In genomic region chr1:21499815-21500534, GRCm38 (mm10) we compare ENCODE assay signal across 16 mouse cellular contexts.
DNase-seq lines count a peak whose midpoint lies in the region; ATAC-seq and TF ChIP-seq lines count a peak whose summit lies in the region.
"Had no signal": no experiment of that assay in that cellular context is flagged by ENCODE, and none has a peak within 500 bp of the region (broad histone marks: within the 10 kb centered on the region; RNA-seq: fewer than 3 reads in every experiment).

No protein-coding gene starts in this region.

- H3K9ac ChIP-seq in intestine, postnatal 0 days (ENCODE audit: low read depth, low read length), result no peak overlapping the region
- no peak overlapping the region for H3K9ac ChIP-seq in intestine, embryonic 16.5 days (ENCODE audit: low read depth, low read length)
- no peak overlapping the region for H3K9ac ChIP-seq in liver, embryonic 12.5 days
- H3K9ac ChIP-seq: embryonic facial prominence, embryonic 15.5 days; liver, embryonic 14.5 days had no signal

- H3K27ac ChIP-seq in intestine, postnatal 0 days (ENCODE audit: low read depth, low read length), result no peak overlapping the region
- H3K27ac ChIP-seq in intestine, embryonic 16.5 days (ENCODE audit: low read length), result no peak overlapping the region
- H3K27ac ChIP-seq in liver, embryonic 12.5 days, result no peak overlapping the region
- H3K27ac ChIP-seq: embryonic facial prominence, embryonic 15.5 days; liver, embryonic 14.5 days; midbrain, embryonic 10.5 days had no signal

- peak; percentile 8 for DNase-seq in right cerebral cortex, adult 18-20 months
- DNase-seq in right cerebral cortex, postnatal 4 days, result no peak
- DNase-seq in fibroblast of lung, adult 2 months (ENCODE audit: low read depth), result peak; percentile 43
- no peak for DNase-seq in adrenal gland, adult 2 months
- DNase-seq: cerebellum, adult 11 months; gastrocnemius, postnatal 25 days; kidney, postnatal 14 days; lung, postnatal 36 days; right cerebral cortex, postnatal 25 days had no signal

- H3K9me3 ChIP-seq in intestine, postnatal 0 days (ENCODE audit: control insufficient read depth), result no peaks in the 10 kb centered on the region
- no peaks in the 10 kb centered on the region for H3K9me3 ChIP-seq in intestine, embryonic 16.5 days (ENCODE audit: control insufficient read depth, low read length)
- H3K9me3 ChIP-seq in liver, embryonic 12.5 days (replicated peaks), result no peaks in the 10 kb centered on the region
- H3K9me3 ChIP-seq: embryonic facial prominence, embryonic 15.5 days; midbrain, embryonic 10.5 days had no signal

- no peaks in the 10 kb centered on the region for H3K27me3 ChIP-seq in intestine, postnatal 0 days (replicated peaks; ENCODE audit: control insufficient read depth, insufficient read depth, low read length)
- no peaks in the 10 kb centered on the region for H3K27me3 ChIP-seq in intestine, embryonic 16.5 days (replicated peaks; ENCODE audit: control insufficient read depth, insufficient read depth, low read length)
- no peaks in the 10 kb centered on the region for H3K27me3 ChIP-seq in liver, embryonic 12.5 days (replicated peaks)
- H3K27me3 ChIP-seq: CH12.LX; embryonic facial prominence, embryonic 15.5 days had no signal

- no peaks in the 10 kb centered on the region for H3K36me3 ChIP-seq in intestine, postnatal 0 days (ENCODE audit: control insufficient read depth, insufficient read depth)
- no peaks in the 10 kb centered on the region for H3K36me3 ChIP-seq in intestine, embryonic 16.5 days (ENCODE audit: control insufficient read depth, insufficient read depth, low read length)
- H3K36me3 ChIP-seq in liver, embryonic 12.5 days, result no peaks in the 10 kb centered on the region
- H3K36me3 ChIP-seq: embryonic facial prominence, embryonic 15.5 days; midbrain, embryonic 10.5 days had no signal

- 0 out of 2 replicates have a peak overlapping the region, but pooled peaks have one; percentile 17 for H3K4me2 ChIP-seq in intestine, postnatal 0 days (replicated peaks; ENCODE audit: low read depth)
- no peak overlapping the region for H3K4me2 ChIP-seq in intestine, embryonic 16.5 days (ENCODE audit: low read depth, low read length)
- H3K4me2 ChIP-seq in liver, embryonic 12.5 days, result no peak overlapping the region
- H3K4me2 ChIP-seq: embryonic facial prominence, embryonic 15.5 days had no signal

- no peak overlapping the region for H3K4me3 ChIP-seq in intestine, postnatal 0 days (ENCODE audit: low read depth, low read length)
- H3K4me3 ChIP-seq in intestine, embryonic 16.5 days (ENCODE audit: low read length), result no peak overlapping the region
- H3K4me3 ChIP-seq in liver, embryonic 12.5 days, result no peak overlapping the region
- H3K4me3 ChIP-seq: embryonic facial prominence, embryonic 15.5 days; midbrain, embryonic 10.5 days had no signal

- no peak for ATAC-seq in intestine, postnatal 0 days
- no peak for ATAC-seq in intestine, embryonic 16.5 days
- no peak for ATAC-seq in liver, embryonic 12.5 days

- no peak for TF ChIP-seq CTCF in intestine, postnatal 0 days (IDR thresholded peaks at IDR 0.05; ENCODE audit: low read depth)

- no peaks in the 10 kb centered on the region for H3K4me1 ChIP-seq in intestine, postnatal 0 days (replicated peaks; ENCODE audit: control insufficient read depth, insufficient read depth, low read length)
- peaks cover 3% of the 10 kb centered on the region; the same call in 1 of the 2 replicates for H3K4me1 ChIP-seq in intestine, embryonic 16.5 days (ENCODE audit: control insufficient read depth, insufficient read depth, low read length)
- H3K4me1 ChIP-seq in liver, embryonic 12.5 days, result no peaks in the 10 kb centered on the region
- H3K4me1 ChIP-seq: midbrain, embryonic 10.5 days had no signal

- WGBS in intestine, postnatal 0 days, result 25% methylated on average over 10 of the region's 10 CpGs
- 27% methylated on average over 10 of the region's 10 CpGs for WGBS in intestine, embryonic 16.5 days
- 66% methylated on average over 10 of the region's 10 CpGs for WGBS in liver, embryonic 12.5 days (ENCODE audit: insufficient replicate concordance)

Comparison
In these comparisons a context has a peak if more than half of its experiments do, and no peak if none do; other contexts are left out.
1. DNase-seq: peak in right cerebral cortex, adult 18-20 months (single experiment) and fibroblast of lung, adult 2 months (single experiment); none in right cerebral cortex, postnatal 4 days (single experiment) and adrenal gland, adult 2 months (single experiment).